Mouse (Mus musculus) embryonic facial prominence, embryonic 10.5 days (tissue): ENCODE measurements around the gene Vps41. TPM values are rescaled to one million over a fixed set of nuclear protein-coding genes. Genes with fewer than 3 reads are reported as not detected.

Source experiments
- polyA plus RNA-seq: library from polyadenylated mRNA; unstranded; fragments of >200 nt; fragmentation: Nextera tagmentation; extraction: Ambion mirVana; gene quantifications from 2 replicates; pipeline ENCODE4 v1.2.1, GENCODE M21; 2016

Vps41 gene
- polyA plus RNA-seq, 1 experiment from 2014 or later: 64.0 TPM

Other genes starting within 250 kb of the Vps41 start
- gene Amph, start 230.9 kb downstream of the Vps41 start, polyA plus RNA-seq: 3.4 and 4.1 TPM in 2 replicates